Mouse (Mus musculus) CH12.LX (cell line): Measurements from ENCODE around the gene Abhd4. TPM values are rescaled to one million over a fixed set of nuclear protein-coding genes. Genes with fewer than 3 reads are reported as not detected.

Experiments used
- DNase-seq: peaks from one replicate; pipeline ENCODE4 v3.0.0-alpha.2; 2013; ENCODE audit errors: extremely low read depth
- H3K27ac ChIP-seq: 2 replicates; pipeline ENCODE4 v1.5.1; 2012; ENCODE audit warnings: low read depth, mild to moderate bottlenecking, control low read depth, moderate library complexity; ENCODE audit not compliant: insufficient read depth
- H3K27me3 ChIP-seq: replicated peaks from 2 replicates; pipeline ENCODE3; 2012; ENCODE audit warnings: inconsistent platforms
- H3K36me3 ChIP-seq, 2 experiments: replicated peaks in 1 of 2; 2 replicates each; pipeline versions ENCODE3 to v1.6.1; 2012; ENCODE audit warnings: inconsistent platforms in 1 of 2, low read length in 1 of 2, mild to moderate bottlenecking in 1 of 2, mixed read lengths in 1 of 2, moderate library complexity in 1 of 2; ENCODE audit not compliant: control insufficient read depth in 1 of 2, insufficient read depth in 1 of 2
- H3K4me1 ChIP-seq, 2 experiments: 2 replicates each; pipeline ENCODE4 v1.6.1; 2012; ENCODE audit warnings: inconsistent platforms in 1 of 2, moderate library complexity in 1 of 2; ENCODE audit not compliant: insufficient read depth in 2 of 2, control insufficient read depth in 1 of 2
- H3K4me2 ChIP-seq: 2 replicates; pipeline ENCODE4 v1.6.1; 2012; ENCODE audit warnings: low read depth, mild to moderate bottlenecking, control low read depth; ENCODE audit not compliant: poor library complexity, insufficient read depth, severe bottlenecking
- H3K4me3 ChIP-seq, 3 experiments: fragments of 150-350 bp in 1 of 3; sonication (generic) in 1 of 3; replicated peaks in 1 of 3; 2 replicates each; pipeline versions ENCODE3 to v1.5.1; 2011 to 2012; ENCODE audit warnings: low read depth in 2 of 3, low read length in 2 of 3, mild to moderate bottlenecking in 2 of 3, moderate library complexity in 2 of 3, control low read depth in 1 of 3, improper control_type of control experiment in 1 of 3, inconsistent platforms in 1 of 3, mixed read lengths in 1 of 3; ENCODE audit not compliant: poor library complexity in 1 of 3
- H3K79me2 ChIP-seq: replicated peaks from 2 replicates; pipeline ENCODE4 v1.6.1; 2012; ENCODE audit warnings: mild to moderate bottlenecking, moderate library complexity; ENCODE audit not compliant: control insufficient read depth, poor library complexity, insufficient read depth, severe bottlenecking; ENCODE audit errors: extremely low read depth
- H3K9ac ChIP-seq: 2 replicates; pipeline ENCODE4 v1.6.1; 2012; ENCODE audit warnings: low read depth, mild to moderate bottlenecking, control low read depth, moderate library complexity; ENCODE audit not compliant: insufficient read depth
- H3K9me3 ChIP-seq: replicated peaks from 2 replicates; pipeline ENCODE3; 2012; ENCODE audit warnings: low read length, inconsistent platforms, mixed read lengths
- BHLHE40 ChIP-seq: IDR thresholded peaks from 2 replicates; pipeline ENCODE4 v1.6.1; 2011; ENCODE audit warnings: mild to moderate bottlenecking, low read depth, low read length, improper control_type of control experiment
- CHD2 ChIP-seq: IDR thresholded peaks from 2 replicates; pipeline ENCODE4 v1.6.1; 2011; ENCODE audit warnings: low read length, improper control_type of control experiment
- CTCF ChIP-seq, 2 experiments: IDR thresholded peaks in 1 of 2; conservative IDR thresholded peaks in 1 of 2; 2 replicates each; pipeline ENCODE4 v1.5.1; 2011 to 2012; ENCODE audit warnings: low read depth in 2 of 2, low read length in 2 of 2, improper control_type of control experiment in 1 of 2, inconsistent platforms in 1 of 2, mild to moderate bottlenecking in 1 of 2, moderate library complexity in 1 of 2
- ETS1 ChIP-seq: conservative IDR thresholded peaks from 2 replicates; pipeline ENCODE4 v1.6.1; 2012; ENCODE audit warnings: low read depth, mild to moderate bottlenecking, inconsistent platforms, low read length, improper control_type of control experiment, moderate library complexity
- GABPA ChIP-seq: IDR thresholded peaks from 2 replicates; pipeline ENCODE4 v1.6.1; 2012; ENCODE audit warnings: low read depth, low read length, improper control_type of control experiment, inconsistent platforms; ENCODE audit not compliant: insufficient replicate concordance
- HCFC1 ChIP-seq: IDR thresholded peaks from 2 replicates; pipeline ENCODE4 v1.6.1; 2012; ENCODE audit warnings: low read depth, mild to moderate bottlenecking, inconsistent platforms, low read length, improper control_type of control experiment
- IRF4 ChIP-seq: IDR thresholded peaks from 2 replicates; pipeline ENCODE4 v1.6.1; 2014; ENCODE audit warnings: low read depth, mild to moderate bottlenecking, inconsistent platforms, low read length, improper control_type of control experiment
- JUND ChIP-seq: conservative IDR thresholded peaks from 2 replicates; pipeline ENCODE4 v1.6.1; 2011; ENCODE audit warnings: low read depth, low read length, improper control_type of control experiment
- KAT2A ChIP-seq: IDR thresholded peaks from 2 replicates; pipeline ENCODE4 v1.6.1; 2012; ENCODE audit warnings: low read length, improper control_type of control experiment, inconsistent platforms; ENCODE audit not compliant: insufficient replicate concordance
- MAZ ChIP-seq: IDR thresholded peaks from 2 replicates; pipeline ENCODE4 v1.6.1; 2012; ENCODE audit warnings: low read depth, mild to moderate bottlenecking, inconsistent platforms, low read length, improper control_type of control experiment, moderate library complexity
- MEF2A ChIP-seq: IDR thresholded peaks from 2 replicates; pipeline ENCODE4 v1.6.1; 2014; ENCODE audit warnings: low read depth, mild to moderate bottlenecking, inconsistent platforms, low read length, improper control_type of control experiment, borderline replicate concordance
- NELFE ChIP-seq: IDR thresholded peaks from 2 replicates; pipeline ENCODE4 v1.6.1; 2011; ENCODE audit warnings: low read depth, low read length, improper control_type of control experiment
- NRF1 ChIP-seq: IDR thresholded peaks from 2 replicates; pipeline ENCODE4 v1.6.1; 2014; ENCODE audit warnings: low read depth, mild to moderate bottlenecking, inconsistent platforms, low read length, improper control_type of control experiment, moderate library complexity
- PAX5 ChIP-seq: IDR thresholded peaks from 2 replicates; pipeline ENCODE4 v1.6.1; 2012; ENCODE audit warnings: low read length, inconsistent platforms, mixed read lengths
- POLR2A ChIP-seq: IDR thresholded peaks from 2 replicates; pipeline ENCODE4 v1.6.1; 2011; ENCODE audit warnings: low read depth, mild to moderate bottlenecking, improper control_type of control experiment, low read length
- RCOR1 ChIP-seq: conservative IDR thresholded peaks from 2 replicates; pipeline ENCODE4 v1.6.1; 2012; ENCODE audit warnings: low read depth, mild to moderate bottlenecking, inconsistent platforms, low read length, improper control_type of control experiment
- SIN3A ChIP-seq: IDR thresholded peaks from 2 replicates; pipeline ENCODE4 v1.6.1; 2012; ENCODE audit warnings: low read length, improper control_type of control experiment, inconsistent platforms
- SMC3 ChIP-seq: IDR thresholded peaks from 2 replicates; pipeline ENCODE4 v1.6.1; 2011; ENCODE audit warnings: low read depth, low read length, improper control_type of control experiment
- TBP ChIP-seq: conservative IDR thresholded peaks from 2 replicates; pipeline ENCODE4 v1.6.1; 2011; ENCODE audit warnings: low read depth, low read length, improper control_type of control experiment
- TCF12 ChIP-seq: IDR thresholded peaks from 2 replicates; pipeline ENCODE4 v1.6.1; 2014; ENCODE audit warnings: low read depth, mild to moderate bottlenecking, inconsistent platforms, low read length, improper control_type of control experiment
- USF1 ChIP-seq: IDR thresholded peaks from 2 replicates; pipeline ENCODE4 v1.6.1; 2014; ENCODE audit warnings: low read depth, mild to moderate bottlenecking, inconsistent platforms, low read length, improper control_type of control experiment
- ZKSCAN1 ChIP-seq: IDR thresholded peaks from 2 replicates; pipeline ENCODE4 v1.6.1; 2012; ENCODE audit warnings: low read depth, inconsistent platforms, low read length, improper control_type of control experiment, borderline replicate concordance
- ZMIZ1 ChIP-seq: IDR thresholded peaks from 2 replicates; pipeline ENCODE4 v1.6.1; 2012; ENCODE audit warnings: low read depth, mild to moderate bottlenecking, inconsistent platforms, low read length, improper control_type of control experiment
- ZNF384 ChIP-seq: IDR thresholded peaks from 2 replicates; pipeline ENCODE4 v1.6.1; 2012; ENCODE audit warnings: low read depth, low read length, improper control_type of control experiment, inconsistent platforms
- dilution Hi-C: fragments of 300-500 bp; cut with MboI; formaldehyde crosslinking; loops from 2 replicates; pipeline ENCODE4 v1.14.3; 2020; ENCODE audit warnings: low sequenced_read_pairs; ENCODE audit not compliant: extremely low pct_unique_long_range_greater_than_20kb, extremely low pct_ligation_motif_present
- in situ Hi-C: fragments of 300-500 bp; cut with MboI; formaldehyde crosslinking; loops from 3 replicates; pipeline ENCODE4 v1.14.3; 2019; ENCODE audit warnings: low sequenced_read_pairs, low pct_ligation_motif_present, low pct_unique_long_range_greater_than_20kb, mixed read lengths
- polyA plus RNA-seq: library from polyadenylated mRNA; unstranded; fragments of >175 nt; gene quantifications from 2 replicates; pipeline ENCODE4 v1.2.1, GENCODE M21; 2012; ENCODE audit warnings: low read depth; ENCODE audit not compliant: insufficient read length
- total RNA-seq, 2 experiments: library from RNA; depleted of rRNA; stranded (reverse); fragments of 300-350 nt in 1 of 2; fragments of >200 nt in 1 of 2; gene quantifications; 2 replicates each; pipeline ENCODE4 v1.2.3; 2012 to 2014

Abhd4 gene
- total and polyA plus RNA-seq, 3 experiments: 15.9 to 23.0 (median 19.8) TPM

DNA sequence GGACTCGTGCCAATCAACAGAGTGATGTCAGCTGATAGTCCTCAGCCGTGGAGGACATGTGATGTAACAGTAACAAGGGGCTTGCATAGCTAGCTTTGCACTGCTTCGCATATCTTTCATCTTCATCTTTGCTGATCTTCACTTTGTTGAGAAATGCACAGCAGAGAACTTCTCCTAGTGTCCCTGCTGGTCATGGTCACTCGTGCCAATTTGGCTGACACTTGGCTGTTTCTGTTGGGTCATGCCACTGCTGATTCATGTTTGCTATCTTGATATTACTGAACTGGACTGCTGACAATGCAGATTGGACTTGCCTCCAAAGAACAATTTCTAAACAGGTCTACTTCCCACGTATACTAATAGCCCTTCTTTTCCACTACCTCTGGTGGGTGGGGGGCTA is 46.1 kb downstream of the Abhd4 start:
- no peaks in the 10 kb centered on the region for H3K36me3 ChIP-seq
- H3K27me3 ChIP-seq: peaks cover 9% of the 10 kb centered on the region
- H3K27ac ChIP-seq: no peak overlapping the region
- no peaks in the 10 kb centered on the region for H3K79me2 ChIP-seq
- H3K4me1 ChIP-seq: no peaks in the 10 kb centered on the region; a peak in 1 of 4 replicates
- in situ Hi-C loops: no loop called here
- no peak for TF ChIP-seq NRF1
- no peak for TF ChIP-seq RCOR1
- no peak for TF ChIP-seq MAZ
- TF ChIP-seq ZKSCAN1: no peak
- TF ChIP-seq CHD2: no peak
- no peak for TF ChIP-seq IRF4
- TF ChIP-seq BHLHE40: no peak
- TF ChIP-seq ETS1: no peak
- TF ChIP-seq GABPA: no peak
- no peak for TF ChIP-seq HCFC1
- TF ChIP-seq TBP: no peak
- TF ChIP-seq NELFE: no peak
- TF ChIP-seq POLR2A: no peak
- TF ChIP-seq JUND: no peak
- TF ChIP-seq SIN3A: no peak
- no peak for TF ChIP-seq ZNF384
- no peak for TF ChIP-seq ZMIZ1
- no peak for TF ChIP-seq PAX5
- H3K4me2 ChIP-seq: no peak overlapping the region
- DNase-seq: no peak
- peaks cover 7% of the 10 kb centered on the region for H3K9me3 ChIP-seq
- dilution Hi-C loops: no loop called here
- no peak overlapping the region for H3K9ac ChIP-seq
- no peak overlapping the region for H3K4me3 ChIP-seq

DNA sequence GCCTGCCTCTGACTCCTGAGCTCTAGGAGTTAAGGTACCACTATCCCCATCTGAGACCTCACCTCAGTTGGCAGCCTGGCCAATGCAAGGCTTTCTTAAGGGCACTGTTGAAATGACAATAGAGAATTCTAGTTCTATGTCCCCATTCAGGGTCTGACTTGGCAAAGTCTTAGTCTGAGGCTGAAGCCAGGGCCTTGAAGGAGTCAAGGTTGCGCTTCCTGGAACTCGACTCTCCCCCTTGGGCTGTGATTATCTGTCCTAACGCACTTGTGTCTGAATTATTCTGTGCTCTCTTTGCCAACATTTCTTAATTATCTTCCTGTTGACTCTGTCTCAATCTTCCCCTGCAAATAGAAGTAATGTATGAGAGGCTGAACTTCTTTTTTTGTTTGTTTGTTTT is 46.7 kb downstream of the Abhd4 start:
- no peaks in the 10 kb centered on the region; a peak in 1 of 4 replicates for H3K4me1 ChIP-seq
- no peak for DNase-seq
- H3K4me3 ChIP-seq: no peak overlapping the region
- no peak overlapping the region for H3K9ac ChIP-seq
- no peak overlapping the region for H3K27ac ChIP-seq
- H3K36me3 ChIP-seq: no peaks in the 10 kb centered on the region
- H3K79me2 ChIP-seq: no peaks in the 10 kb centered on the region
- peaks cover 7% of the 10 kb centered on the region for H3K9me3 ChIP-seq
- no peak for TF ChIP-seq RCOR1
- TF ChIP-seq JUND: no peak
- no peak for TF ChIP-seq TBP
- no peak for TF ChIP-seq USF1
- no peak for TF ChIP-seq MEF2A
- no peak for TF ChIP-seq BHLHE40
- no peak for TF ChIP-seq SMC3
- no peak for TF ChIP-seq TCF12
- TF ChIP-seq KAT2A: no peak
- TF ChIP-seq CTCF (conservative IDR thresholded peaks at IDR 0.05 in 1 of 2, IDR thresholded peaks at IDR 0.05 in 1 of 2; ENCODE audit: low read depth in 2 of 2, low read length in 2 of 2): no peak
- no peak overlapping the region for H3K4me2 ChIP-seq
- in situ Hi-C loops: no loop called here
- peaks cover 9% of the 10 kb centered on the region for H3K27me3 ChIP-seq
- dilution Hi-C loops: no loop called here
